Mouse (Mus musculus) forebrain, embryonic 14.5 days (tissue): ENCODE measurements at regions not wholly inside any gene's neighbourhood (a gene's known extent, or its start where the extent isn't known, plus 50 kb on each side); places are given as distances from the start of the nearest gene placed in this dataset.

Experiments
- ATAC-seq: fragments of 200-750 bp; cut with Nextera tagmentation; 2 replicates; pipeline ENCODE4 v1.8.0; 2017; ENCODE audit warnings: mild to moderate bottlenecking, moderate library complexity
- DNase-seq: peaks from one replicate; pipeline ENCODE4 v3.0.0-alpha.2; 2015; ENCODE audit warnings: low spot score
- H3K27ac ChIP-seq: fragments of 300-500 bp; sonication (generic); 2 replicates; pipeline ENCODE4 v1.5.1; 2014; ENCODE audit warnings: low read depth, mild to moderate bottlenecking, control low read depth, low read length, moderate library complexity
- H3K27me3 ChIP-seq: fragments of 300-500 bp; sonication (generic); replicated peaks from 2 replicates; pipeline ENCODE4 v1.6.1; 2014; ENCODE audit warnings: low read length, control low read depth, mixed read lengths; ENCODE audit not compliant: control insufficient read depth, insufficient read depth
- H3K36me3 ChIP-seq: fragments of 300-500 bp; sonication (generic); 2 replicates; pipeline ENCODE4 v1.6.1; 2014; ENCODE audit warnings: low read length, control low read depth; ENCODE audit not compliant: control insufficient read depth, insufficient read depth
- H3K4me1 ChIP-seq: fragments of 300-500 bp; sonication (generic); 2 replicates; pipeline ENCODE4 v1.6.1; 2014; ENCODE audit warnings: antibody characterized with exemption, low read length, control low read depth; ENCODE audit not compliant: control insufficient read depth, insufficient read depth
- H3K4me2 ChIP-seq: fragments of 300-500 bp; sonication (generic); 2 replicates; pipeline ENCODE4 v1.6.1; 2014; ENCODE audit warnings: mild to moderate bottlenecking, control low read depth, low read length
- H3K4me3 ChIP-seq: fragments of 300-500 bp; sonication (generic); 2 replicates; pipeline ENCODE4 v1.5.1; 2014; ENCODE audit warnings: low read depth, low read length, control low read depth
- H3K9ac ChIP-seq: fragments of 300-500 bp; sonication (generic); 2 replicates; pipeline ENCODE4 v1.6.1; 2014; ENCODE audit warnings: mild to moderate bottlenecking, low read length, control low read depth, moderate library complexity
- H3K9me3 ChIP-seq: fragments of 300-500 bp; sonication (generic); replicated peaks from 2 replicates; pipeline ENCODE4 v1.6.1; 2016; ENCODE audit warnings: low read length, control low read depth, mixed read lengths; ENCODE audit not compliant: control insufficient read depth
- WGBS: fragments of 180-500 bp; shearing (Covaris S2); extraction: QIAGEN DNeasy Blood & Tissue Kit; methylation state at CpG from one replicate; pipeline ENCODE4 v1.1.7; 2014; 5-methylcytosine and 5-hydroxymethylcytosine counted together

DNA sequence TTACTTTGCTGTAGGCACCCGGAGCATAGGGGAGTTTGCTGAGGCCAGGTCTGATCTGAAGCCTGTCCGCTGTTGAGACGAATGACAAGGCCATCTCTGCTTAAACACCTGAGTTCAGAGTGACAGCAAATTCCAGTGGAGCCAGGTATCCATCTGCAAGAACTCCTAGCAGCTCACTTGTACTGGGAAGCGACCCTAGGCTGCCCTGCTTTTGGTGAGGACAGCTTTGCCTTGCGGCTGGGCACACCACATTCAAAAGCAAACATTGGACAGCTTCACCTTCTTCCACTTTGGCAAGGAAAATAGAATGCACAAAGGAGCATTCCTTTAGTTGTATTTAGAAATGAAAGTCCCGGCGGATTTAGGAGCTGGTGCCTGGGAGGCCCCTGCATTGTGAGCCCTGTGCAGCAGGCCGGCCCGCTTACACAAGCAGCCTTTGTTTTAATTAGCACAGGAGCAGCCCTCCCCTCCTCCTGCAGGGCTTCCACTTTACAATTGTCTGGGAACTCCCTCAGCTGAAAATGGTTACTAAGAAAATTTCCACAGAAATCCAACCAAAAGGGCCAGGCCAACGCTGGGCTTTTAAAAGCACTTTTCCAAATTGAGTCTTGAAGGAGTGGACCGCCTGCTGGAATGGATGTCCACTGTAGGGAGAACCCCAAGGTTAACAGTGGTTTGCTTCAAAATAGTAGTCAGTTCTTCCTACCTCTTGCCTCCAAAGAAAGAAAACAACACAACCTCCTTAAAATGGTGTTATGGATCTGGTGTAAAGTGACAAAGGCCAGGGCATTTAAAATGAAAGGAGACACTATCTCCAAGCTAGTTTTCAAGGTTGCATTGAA lies 321.6 kb upstream of the Mpdz start:
- ATAC-seq (peak; percentile 93), DNase-seq (peak; percentile 73)
- Histone ChIP-seq H3K4me2 (peak overlapping the region; percentile 27), H3K27ac (peak overlapping the region; percentile 65), H3K9ac (no peak overlapping the region; the same call in 1 of the 2 replicates), H3K4me1 (peaks cover 13% of the 10 kb centered on the region), H3K9me3 (no peaks in the 10 kb centered on the region), H3K4me3 (no peak overlapping the region), H3K36me3 (no peaks in the 10 kb centered on the region), H3K27me3 (no peaks in the 10 kb centered on the region)
- 5% methylated on average over 11 of the region's 11 CpGs for WGBS

DNA sequence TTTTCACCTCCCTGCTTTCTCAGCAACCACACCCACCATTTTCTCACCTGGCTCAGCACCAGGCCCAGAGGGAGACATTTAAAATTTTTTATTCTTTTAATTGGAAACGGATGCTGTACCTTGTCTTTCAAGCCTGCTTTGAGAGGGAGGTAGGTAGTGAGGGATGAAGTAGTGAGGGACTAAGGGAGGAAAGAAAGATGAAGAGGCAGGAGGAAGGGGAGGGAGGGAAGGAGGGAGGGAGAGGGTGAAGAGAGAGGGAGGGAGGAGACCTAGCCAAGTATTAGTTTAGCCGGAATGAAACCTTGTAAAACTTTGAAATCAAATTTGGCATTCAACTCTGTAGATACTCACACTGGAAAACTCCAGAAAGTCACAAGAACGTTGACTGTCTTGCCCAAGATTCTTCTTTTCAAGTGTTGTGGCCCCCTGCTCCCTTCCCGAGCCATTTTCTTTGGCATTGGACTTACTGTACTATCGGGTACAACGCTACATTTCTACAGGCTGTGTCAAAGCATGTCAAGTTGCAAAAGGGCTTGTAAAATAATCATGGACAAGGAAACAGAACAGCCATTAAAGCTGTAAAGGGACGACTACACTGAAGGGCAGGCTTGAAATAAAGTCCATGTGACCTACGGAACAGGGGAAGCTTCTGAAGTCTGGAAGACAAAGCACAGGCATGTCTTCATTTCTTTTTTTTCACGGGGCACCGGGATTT lies 320.9 kb upstream of the Mpdz start:
- H3K36me3 ChIP-seq, result no peaks in the 10 kb centered on the region
- peak overlapping the region; percentile 27 for H3K4me2 ChIP-seq
- no peak overlapping the region for H3K9ac ChIP-seq
- DNase-seq, result peak; percentile 32
- H3K27ac ChIP-seq, result peak overlapping the region; percentile 65
- peaks cover 13% of the 10 kb centered on the region for H3K4me1 ChIP-seq
- H3K4me3 ChIP-seq, result no peak overlapping the region
- H3K27me3 ChIP-seq, result no peaks in the 10 kb centered on the region
- WGBS, result 9% methylated on average over 10 of the region's 10 CpGs
- H3K9me3 ChIP-seq, result no peaks in the 10 kb centered on the region
- ATAC-seq, result peak; percentile 33

GRCm38 (mm10) chr4:81762592-81763229 lies 320.1 kb upstream of the Mpdz start:
- no peaks in the 10 kb centered on the region for H3K27me3 ChIP-seq
- H3K9me3 ChIP-seq, result no peaks in the 10 kb centered on the region
- WGBS, result 8% methylated on average over 11 of the region's 11 CpGs
- H3K36me3 ChIP-seq, result no peaks in the 10 kb centered on the region
- ATAC-seq (peak; percentile 61), DNase-seq (peak; percentile 63)
- H3K4me3 ChIP-seq, result no peak overlapping the region
- H3K4me2 ChIP-seq, result peak overlapping the region; percentile 22
- H3K9ac ChIP-seq, result peak overlapping the region; percentile 42; the same call in 1 of the 2 replicates
- H3K4me1 ChIP-seq, result peaks cover 13% of the 10 kb centered on the region
- H3K27ac ChIP-seq, result peak overlapping the region; percentile 55

- ATAC-seq (no peak), DNase-seq (peak; percentile 17)
- no peaks in the 10 kb centered on the region for H3K36me3 ChIP-seq
- H3K4me2 ChIP-seq, result no peak overlapping the region
- H3K27me3 ChIP-seq, result no peaks in the 10 kb centered on the region
- H3K4me3 ChIP-seq, result no peak overlapping the region
- H3K27ac ChIP-seq, result no peak overlapping the region
- H3K4me1 ChIP-seq, result peaks cover 2% of the 10 kb centered on the region; the same call in 1 of the 2 replicates
- no peaks in the 10 kb centered on the region for H3K9me3 ChIP-seq
- no peak overlapping the region for H3K9ac ChIP-seq
- WGBS, result 6% methylated on average over 1 of the region's 1 CpGs
Measured at GRCm38 (mm10) chr4:81757905-81758304, 315.3 kb upstream of the Mpdz start.

DNA sequence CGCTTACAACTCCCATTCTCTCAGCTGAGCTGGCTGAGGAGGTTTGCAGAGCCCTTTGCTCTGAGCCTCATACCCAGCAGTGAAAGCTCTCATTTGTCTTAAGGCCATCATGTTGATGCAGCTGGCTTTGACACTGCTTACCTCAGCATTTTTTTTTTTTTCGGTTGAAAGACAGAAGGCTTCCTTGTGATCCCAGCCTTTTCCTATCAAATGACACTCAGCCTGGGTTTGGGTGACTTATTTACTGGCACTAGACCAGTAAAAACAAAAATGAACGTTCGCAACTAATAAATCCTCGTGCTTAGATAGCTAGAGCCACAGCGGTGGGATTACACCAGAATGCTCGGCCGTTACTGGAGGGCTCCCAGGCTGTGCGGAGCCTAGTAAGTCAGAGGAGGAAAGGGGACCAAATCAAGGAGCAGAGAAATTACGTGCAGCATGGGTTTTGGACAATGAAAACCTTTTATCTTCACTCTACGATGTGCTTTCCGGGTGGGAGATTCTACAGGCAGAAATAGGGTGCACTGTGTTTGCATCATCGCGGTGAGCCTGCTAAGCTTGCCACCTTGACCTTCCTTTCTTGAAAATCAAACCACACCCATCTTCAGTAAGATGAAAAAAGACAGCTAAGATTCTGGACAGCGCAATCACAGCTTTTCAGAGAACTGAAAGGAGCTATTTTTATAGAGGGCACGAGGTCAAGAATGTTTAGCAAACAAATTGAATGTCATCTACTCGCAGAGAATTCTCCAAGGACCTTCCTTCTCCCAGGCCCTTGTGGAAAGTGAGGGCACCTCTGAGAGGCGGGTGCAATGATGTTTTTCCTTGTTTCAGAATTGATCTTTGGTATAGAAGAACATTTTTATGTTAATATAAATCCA lies 302.3 kb upstream of the Mpdz start:
- Histone ChIP-seq H3K27ac (peak overlapping the region; percentile 73), H3K4me2 (peak overlapping the region; percentile 26; the same call in 1 of the 2 replicates), H3K9ac (no peak overlapping the region), H3K36me3 (no peaks in the 10 kb centered on the region), H3K9me3 (no peaks in the 10 kb centered on the region), H3K4me1 (peaks cover 20% of the 10 kb centered on the region), H3K27me3 (no peaks in the 10 kb centered on the region), H3K4me3 (no peak overlapping the region)
- ATAC-seq, result peak; percentile 80
- 31% methylated on average over 18 of the region's 18 CpGs for WGBS
- DNase-seq, result peak; percentile 74

DNA sequence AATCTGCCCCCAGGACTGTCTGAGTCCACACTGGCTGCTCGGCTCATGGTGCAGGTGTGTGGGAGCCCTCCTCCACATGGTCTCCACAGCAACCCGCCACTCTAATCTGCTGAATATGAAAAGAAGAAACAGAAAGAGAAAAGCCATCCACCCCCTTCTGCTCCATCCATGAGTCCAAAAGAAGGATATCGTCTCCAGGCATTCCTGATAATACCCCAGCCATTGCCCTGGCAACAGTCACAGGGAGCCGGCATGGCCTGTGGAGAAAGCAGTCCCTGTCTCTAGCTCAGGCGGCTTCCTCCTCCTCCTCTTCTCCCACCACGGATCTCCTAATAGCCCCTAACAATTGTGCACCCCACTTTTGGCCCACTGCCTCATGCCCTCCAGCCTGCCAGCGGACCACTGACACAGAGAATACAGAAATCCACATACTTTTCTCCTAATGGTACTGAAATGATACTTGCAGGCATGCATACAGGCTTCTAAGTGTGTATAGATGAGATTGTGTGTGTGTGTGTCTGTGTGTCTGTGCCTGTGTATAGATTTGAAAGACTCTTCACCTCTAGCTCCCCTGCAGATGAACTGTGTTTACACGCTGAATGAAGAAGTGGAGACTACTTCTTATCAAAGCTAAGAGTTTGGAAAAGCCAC lies 301.5 kb upstream of the Mpdz start:
- Histone ChIP-seq H3K4me3 (no peak overlapping the region), H3K9ac (peak overlapping the region; percentile 29; the same call in 1 of the 2 replicates), H3K27ac (peak overlapping the region; percentile 73), H3K4me2 (peak overlapping the region; percentile 1; the same call in 1 of the 2 replicates), H3K4me1 (peaks cover 20% of the 10 kb centered on the region), H3K9me3 (no peaks in the 10 kb centered on the region), H3K36me3 (no peaks in the 10 kb centered on the region), H3K27me3 (no peaks in the 10 kb centered on the region)
- peak; percentile 75 for DNase-seq
- peak; percentile 91 for ATAC-seq
- 7% methylated on average over 8 of the region's 8 CpGs for WGBS

- Histone ChIP-seq H3K4me2 (no peak overlapping the region), H3K36me3 (no peaks in the 10 kb centered on the region), H3K27me3 (no peaks in the 10 kb centered on the region), H3K4me1 (peaks cover 20% of the 10 kb centered on the region), H3K27ac (no peak overlapping the region), H3K9me3 (no peaks in the 10 kb centered on the region), H3K9ac (no peak overlapping the region), H3K4me3 (no peak overlapping the region)
- 71% methylated on average over 4 of the region's 4 CpGs for WGBS
- peak; percentile 29 for DNase-seq
- no peak for ATAC-seq
Measured at GRCm38 (mm10) chr4:81742536-81743459, 300.2 kb upstream of the Mpdz start.
